Mouse (Mus musculus) G1E (cell line): ENCODE measurements around the gene AB124611.

Experiments used
- CTCF ChIP-seq: IDR thresholded peaks from 2 replicates; pipeline ENCODE4 v1.5.1; 2012; ENCODE audit warnings: low read depth, low read length, inconsistent platforms, mixed read lengths
- GATA1 ChIP-seq: IDR thresholded peaks from 2 replicates; pipeline ENCODE4 v1.6.1; 2012; ENCODE audit warnings: borderline replicate concordance, low read length, inconsistent platforms, mixed read lengths
- POLR2AphosphoS5 ChIP-seq: IDR thresholded peaks from 2 replicates; pipeline ENCODE4 v1.6.1; 2012; ENCODE audit warnings: low read depth, low read length, inconsistent platforms; ENCODE audit not compliant: insufficient replicate concordance
- TAL1 ChIP-seq: conservative IDR thresholded peaks from 2 replicates; pipeline ENCODE4 v1.6.1; 2012; ENCODE audit warnings: low read depth, low read length, inconsistent platforms, mixed read lengths

GRCm38 (mm10) chr9:21555198-21555742 is 29.3 kb downstream of the AB124611 start:
- no peak for TF ChIP-seq CTCF
- no peak for TF ChIP-seq TAL1
- no peak for TF ChIP-seq GATA1
- no peak for TF ChIP-seq POLR2AphosphoS5
